Mouse (Mus musculus) adrenal gland, adult (tissue): ENCODE results near the gene Slc43a1.

Experiments
- DNase-seq, 2 experiments: peaks; one replicate each; pipeline ENCODE4 v3.0.0; 2022 to 2023; ENCODE audit warnings: low spot score in 1 of 2; ENCODE audit not compliant: inconsistent age in 2 of 2

Slc43a1 gene

GRCm38 (mm10) chr2:84865616-84866571 lies 27.2 kb downstream of the Slc43a1 start:
- peak in 1 of 2 experiments; percentile 69 for DNase-seq

- peak; percentile 55 to 83 for DNase-seq
Measured at GRCm38 (mm10) chr2:84868521-84868943, 29.9 kb downstream of the Slc43a1 start.

- no peak for DNase-seq
Measured at GRCm38 (mm10) chr2:84868977-84869376, 30.3 kb downstream of the Slc43a1 start.

GRCm38 (mm10) chr2:84870623-84871160 lies 32.0 kb downstream of the Slc43a1 start:
- DNase-seq = no peak

- peak; percentile 55 to 78 for DNase-seq
Measured at GRCm38 (mm10) chr2:84872105-84872716, 33.6 kb downstream of the Slc43a1 start.

- DNase-seq = no peak
Measured at GRCm38 (mm10) chr2:84875842-84876241, 37.2 kb downstream of the Slc43a1 start.

- no peak for DNase-seq
Measured at GRCm38 (mm10) chr2:84880590-84880989, 41.9 kb downstream of the Slc43a1 start.

GRCm38 (mm10) chr2:84882606-84883005 lies 44.0 kb downstream of the Slc43a1 start:
- peak; percentile 32 to 69 for DNase-seq

- DNase-seq = no peak
Measured at GRCm38 (mm10) chr2:84883084-84883483, 44.4 kb downstream of the Slc43a1 start.

- DNase-seq = no peak
Measured at GRCm38 (mm10) chr2:84883530-84883929, 44.9 kb downstream of the Slc43a1 start.

GRCm38 (mm10) chr2:84883942-84884341 lies 45.3 kb downstream of the Slc43a1 start:
- DNase-seq = no peak

- no peak for DNase-seq
Measured at GRCm38 (mm10) chr2:84884611-84885010, 46.0 kb downstream of the Slc43a1 start.

GRCm38 (mm10) chr2:84885084-84886055 lies 46.7 kb downstream of the Slc43a1 start:
- DNase-seq = no peak

GRCm38 (mm10) chr2:84886234-84886731 lies 47.6 kb downstream of the Slc43a1 start, which contains the start of gene Rtn4rl2:
Rtn4rl2 (minus strand) TSS chr2:84886710.
- DNase-seq = no peak

- DNase-seq = peak; percentile 30 to 66
Measured at GRCm38 (mm10) chr2:84886821-84887281, 48.2 kb downstream of the Slc43a1 start.

- peak; percentile 48 to 84 for DNase-seq
Measured at GRCm38 (mm10) chr2:84887411-84888271, 49.0 kb downstream of the Slc43a1 start.

GRCm38 (mm10) chr2:84888657-84889315 lies 50.1 kb downstream of the Slc43a1 start:
- DNase-seq = peak; percentile 74 to 91

- no peak for DNase-seq
Measured at GRCm38 (mm10) chr2:84889316-84890044, 50.8 kb downstream of the Slc43a1 start.
